Mouse (Mus musculus) forebrain, embryonic 16.5 days (tissue): Measurements from ENCODE around the gene Gm20388. TPM values are rescaled to one million over a fixed set of nuclear protein-coding genes. Genes with fewer than 3 reads are reported as not detected.
A peak's percentile ranks its signal among the peaks of the same experiment; 100 is the strongest.

Experiments used
- ATAC-seq: fragments of 200-750 bp; cut with Nextera tagmentation; 2 replicates; pipeline ENCODE4 v1.8.0; 2017; ENCODE audit warnings: mild to moderate bottlenecking, moderate library complexity
- H3K27ac ChIP-seq: fragments of 300-500 bp; sonication (generic); 2 replicates; pipeline ENCODE4 v1.5.1; 2014; ENCODE audit warnings: low read length, control low read depth
- H3K27me3 ChIP-seq: fragments of 300-500 bp; sonication (generic); replicated peaks from 2 replicates; pipeline ENCODE4 v1.6.1; 2014; ENCODE audit warnings: low read length; ENCODE audit not compliant: control insufficient read depth, insufficient read depth
- H3K36me3 ChIP-seq: fragments of 300-500 bp; sonication (generic); 2 replicates; pipeline ENCODE4 v1.6.1; 2014; ENCODE audit not compliant: control insufficient read depth, insufficient read depth
- H3K4me1 ChIP-seq: fragments of 300-500 bp; sonication (generic); replicated peaks from 2 replicates; pipeline ENCODE4 v1.6.1; 2014; ENCODE audit warnings: low read length; ENCODE audit not compliant: control insufficient read depth, insufficient read depth
- H3K4me2 ChIP-seq: fragments of 300-500 bp; sonication (generic); 2 replicates; pipeline ENCODE4 v1.6.1; 2014; ENCODE audit warnings: mild to moderate bottlenecking, low read length, control low read depth
- H3K4me3 ChIP-seq: fragments of 300-500 bp; sonication (generic); replicated peaks from 2 replicates; pipeline ENCODE4 v1.5.1; 2014; ENCODE audit warnings: mild to moderate bottlenecking, low read length, control low read depth
- H3K9ac ChIP-seq: fragments of 300-500 bp; sonication (generic); replicated peaks from 2 replicates; pipeline ENCODE4 v1.6.1; 2014; ENCODE audit warnings: low read depth, low read length, control low read depth
- H3K9me3 ChIP-seq: fragments of 300-500 bp; sonication (generic); 2 replicates; pipeline ENCODE4 v1.6.1; 2016; ENCODE audit warnings: low read length; ENCODE audit not compliant: control insufficient read depth
- WGBS: fragments of 180-500 bp; shearing (Covaris S2); extraction: QIAGEN DNeasy Blood & Tissue Kit; methylation state at CpG from one replicate; pipeline ENCODE4 v1.1.7; 2014; 5-methylcytosine and 5-hydroxymethylcytosine counted together
- polyA plus RNA-seq: library from polyadenylated mRNA; unstranded; fragments of >200 nt; fragmentation: Nextera tagmentation; extraction: Ambion mirVana; gene quantifications from 2 replicates; pipeline ENCODE4 v1.2.1, GENCODE M21; 2015

Gm20388 gene
- polyA plus RNA-seq, 1 experiment from 2014 or later: 4.7 TPM

GRCm38 (mm10) chr8:121811502-121811901 is 1900.9 kb downstream of the Gm20388 start:
- no peak overlapping the region for H3K9ac ChIP-seq
- H3K36me3 ChIP-seq: peaks cover 9% of the 10 kb centered on the region
- no peaks in the 10 kb centered on the region for H3K9me3 ChIP-seq
- no peak for ATAC-seq
- H3K4me2 ChIP-seq: no peak overlapping the region
- no peak overlapping the region for H3K4me3 ChIP-seq
- no peaks in the 10 kb centered on the region for H3K27me3 ChIP-seq
- no peak overlapping the region for H3K27ac ChIP-seq
- H3K4me1 ChIP-seq: no peaks in the 10 kb centered on the region
- WGBS: 95% methylated on average over 3 of the region's 3 CpGs

GRCm38 (mm10) chr8:121811931-121812570 is 1901.4 kb downstream of the Gm20388 start:
- Histone ChIP-seq H3K4me2 (no peak overlapping the region), H3K36me3 (peaks cover 9% of the 10 kb centered on the region), H3K27ac (no peak overlapping the region), H3K4me3 (no peak overlapping the region), H3K9ac (no peak overlapping the region), H3K9me3 (no peaks in the 10 kb centered on the region), H3K4me1 (no peaks in the 10 kb centered on the region), H3K27me3 (no peaks in the 10 kb centered on the region)
- WGBS: 91% methylated on average over 12 of the region's 12 CpGs
- no peak for ATAC-seq

DNA sequence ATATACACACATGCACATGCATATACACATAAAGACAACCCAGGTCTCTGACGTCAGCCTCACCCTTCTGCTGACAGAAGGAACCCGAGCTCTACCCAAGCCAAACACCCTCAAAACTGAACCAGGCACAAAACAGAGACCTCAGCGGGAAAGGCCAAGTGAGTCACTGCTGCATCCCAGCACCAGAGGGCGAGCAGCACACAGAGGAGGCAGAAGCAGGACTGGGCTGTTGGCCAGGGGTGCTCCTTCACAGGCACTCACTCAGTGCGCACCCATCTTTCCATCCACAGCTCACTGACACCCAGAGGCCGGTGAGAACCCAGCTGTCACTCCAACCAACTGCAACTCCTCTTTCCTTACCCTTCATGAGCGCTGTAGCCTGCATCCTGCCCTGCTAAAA is 1907.6 kb downstream of the Gm20388 start:
- H3K27me3 ChIP-seq: no peaks in the 10 kb centered on the region
- H3K4me1 ChIP-seq: no peaks in the 10 kb centered on the region
- no peaks in the 10 kb centered on the region for H3K9me3 ChIP-seq
- H3K4me2 ChIP-seq: no peak overlapping the region
- peaks cover 14% of the 10 kb centered on the region; the same call in 1 of the 2 replicates for H3K36me3 ChIP-seq
- no peak overlapping the region for H3K9ac ChIP-seq
- WGBS: 75% methylated on average over 7 of the region's 7 CpGs
- H3K4me3 ChIP-seq: no peak overlapping the region
- ATAC-seq: no peak
- no peak overlapping the region for H3K27ac ChIP-seq

GRCm38 (mm10) chr8:121820840-121821239 is 1910.2 kb downstream of the Gm20388 start:
- Histone ChIP-seq H3K4me1 (no peaks in the 10 kb centered on the region), H3K4me3 (no peak overlapping the region), H3K27me3 (no peaks in the 10 kb centered on the region), H3K36me3 (peaks cover 11% of the 10 kb centered on the region; the same call in 1 of the 2 replicates), H3K4me2 (no peak overlapping the region), H3K9me3 (no peaks in the 10 kb centered on the region), H3K27ac (no peak overlapping the region), H3K9ac (no peak overlapping the region)
- 93% methylated on average over 6 of the region's 6 CpGs for WGBS
- no peak for ATAC-seq

DNA sequence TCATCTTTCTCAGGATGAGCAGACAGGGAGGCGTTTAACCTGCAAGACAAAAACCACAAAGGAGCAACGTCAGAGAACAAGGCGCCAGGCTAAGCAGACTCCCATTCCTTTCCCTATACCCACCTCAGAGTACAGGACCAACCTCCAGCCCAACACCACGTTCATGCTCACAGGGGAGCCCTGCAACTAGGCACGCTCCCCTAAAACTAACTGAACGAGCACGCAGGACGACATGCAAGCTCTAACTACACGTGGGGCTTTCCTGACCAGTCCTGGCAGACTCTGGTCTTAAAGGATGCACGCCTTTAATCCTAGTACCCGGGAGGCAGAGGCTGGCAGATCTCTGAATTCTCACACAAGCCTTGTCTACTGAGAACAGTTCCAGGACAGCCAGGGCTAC is 1910.7 kb downstream of the Gm20388 start:
- no peak overlapping the region for H3K4me3 ChIP-seq
- H3K36me3 ChIP-seq: peaks cover 11% of the 10 kb centered on the region; the same call in 1 of the 2 replicates
- no peak overlapping the region for H3K27ac ChIP-seq
- no peaks in the 10 kb centered on the region for H3K27me3 ChIP-seq
- H3K4me1 ChIP-seq: no peaks in the 10 kb centered on the region
- no peak for ATAC-seq
- H3K4me2 ChIP-seq: no peak overlapping the region
- WGBS: 92% methylated on average over 11 of the region's 11 CpGs
- no peak overlapping the region for H3K9ac ChIP-seq
- H3K9me3 ChIP-seq: no peaks in the 10 kb centered on the region

DNA sequence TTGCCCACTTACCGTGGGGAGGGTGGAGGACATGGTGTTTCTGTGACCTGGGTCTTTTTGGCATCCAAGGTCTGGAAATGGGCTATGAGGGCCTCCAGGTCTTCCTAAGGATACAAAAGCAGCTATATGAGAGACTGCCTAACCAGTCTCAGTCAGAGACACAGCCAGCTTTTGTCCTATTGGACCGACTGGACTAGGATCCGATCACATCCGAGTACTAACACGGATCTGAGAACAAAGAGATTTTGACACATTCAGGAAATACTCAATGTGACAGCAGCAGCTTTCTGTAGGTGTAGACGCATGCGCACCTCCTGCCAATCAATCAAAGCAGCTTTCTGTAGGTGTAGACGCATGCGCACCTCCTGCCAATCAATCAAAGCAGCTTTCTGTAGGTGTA is 1911.1 kb downstream of the Gm20388 start:
- no peak overlapping the region for H3K4me3 ChIP-seq
- no peak overlapping the region for H3K9ac ChIP-seq
- ATAC-seq: no peak
- no peak overlapping the region for H3K4me2 ChIP-seq
- WGBS: 89% methylated on average over 8 of the region's 9 CpGs
- no peak overlapping the region for H3K27ac ChIP-seq
- no peaks in the 10 kb centered on the region for H3K4me1 ChIP-seq
- H3K36me3 ChIP-seq: peaks cover 11% of the 10 kb centered on the region; the same call in 1 of the 2 replicates
- H3K9me3 ChIP-seq: no peaks in the 10 kb centered on the region
- H3K27me3 ChIP-seq: no peaks in the 10 kb centered on the region

- Histone ChIP-seq H3K4me2 (no peak overlapping the region), H3K9me3 (no peaks in the 10 kb centered on the region), H3K27ac (no peak overlapping the region), H3K36me3 (no peaks in the 10 kb centered on the region), H3K9ac (no peak overlapping the region), H3K27me3 (no peaks in the 10 kb centered on the region), H3K4me3 (no peak overlapping the region), H3K4me1 (peaks cover 18% of the 10 kb centered on the region)
- no peak for ATAC-seq
- WGBS: 93% methylated on average over 5 of the region's 5 CpGs
Measured at GRCm38 (mm10) chr8:121827726-121828125, 1917.1 kb downstream of the Gm20388 start.

DNA sequence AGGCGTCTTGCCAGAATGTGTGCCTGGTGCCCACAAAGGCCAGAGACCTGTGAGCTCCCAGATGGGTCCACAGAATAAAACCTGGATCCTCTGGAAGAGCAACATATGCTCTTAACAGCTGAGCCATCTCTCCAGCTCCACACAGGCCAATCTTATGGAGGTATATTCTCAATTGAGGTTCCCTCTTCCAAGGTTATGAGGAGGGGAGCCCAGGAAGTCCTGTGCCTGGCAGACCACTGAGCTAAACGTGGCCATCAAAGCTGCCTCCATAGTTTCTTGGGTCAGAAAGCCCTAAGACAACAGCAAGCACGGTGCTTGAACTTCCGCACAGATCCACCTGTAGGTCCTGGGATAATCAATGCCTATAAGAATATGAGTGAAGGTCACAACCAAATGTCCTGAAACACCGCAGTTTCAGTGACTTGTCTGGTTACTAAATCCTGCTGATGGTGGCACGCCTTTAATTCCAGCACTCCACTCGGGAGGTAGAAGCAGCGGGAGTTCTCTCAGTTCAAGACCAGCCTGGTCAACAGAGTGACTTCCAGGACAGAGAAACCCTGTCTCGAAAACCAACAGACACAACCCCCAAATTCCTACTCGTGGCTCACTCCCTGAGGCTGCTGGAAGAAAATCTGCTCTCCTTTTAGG is 1917.9 kb downstream of the Gm20388 start:
- WGBS: 37% methylated on average over 10 of the region's 10 CpGs
- Histone ChIP-seq H3K4me2 (peak overlapping the region; percentile 97), H3K27ac (no peak overlapping the region)

GRCm38 (mm10) chr8:121829048-121829776 is 1918.6 kb downstream of the Gm20388 start, which contains the start of gene Klhdc4:
Gene Klhdc4 (minus strand): TSS chr8:121829569.
- under 1% methylated on average over 68 of the region's 68 CpGs for WGBS
- ATAC-seq: peak; percentile 99
- Histone ChIP-seq H3K9me3 (no peaks in the 10 kb centered on the region), H3K4me3 (peak within 1 kb of the TSS; percentile 80), H3K36me3 (no peaks in the 10 kb centered on the region), H3K27ac (peak within 1 kb of the TSS; percentile 65), H3K9ac (peak within 1 kb of the TSS; percentile 82), H3K27me3 (no peaks in the 10 kb centered on the region), H3K4me1 (peaks cover 18% of the 10 kb centered on the region), H3K4me2 (peak within 1 kb of the TSS; percentile 97)

More for the DNA sequence above, 1917.9 kb downstream of the Gm20388 start:
- Histone ChIP-seq H3K4me1 (peaks cover 18% of the 10 kb centered on the region), H3K9ac (peak overlapping the region; percentile 82), H3K27me3 (no peaks in the 10 kb centered on the region), H3K9me3 (no peaks in the 10 kb centered on the region), H3K36me3 (no peaks in the 10 kb centered on the region), H3K4me3 (peak overlapping the region; percentile 80)
- ATAC-seq: no peak
